Mouse (Mus musculus) CH12.LX (cell line): Measurements from ENCODE around the gene Gpr45. TPM values are rescaled to one million over a fixed set of nuclear protein-coding genes. Genes with fewer than 3 reads are reported as not detected.

ENCODE experiments used
- DNase-seq: peaks from one replicate; pipeline ENCODE4 v3.0.0-alpha.2; 2013; ENCODE audit errors: extremely low read depth
- H3K27ac ChIP-seq: 2 replicates; pipeline ENCODE4 v1.5.1; 2012; ENCODE audit warnings: low read depth, mild to moderate bottlenecking, control low read depth, moderate library complexity; ENCODE audit not compliant: insufficient read depth
- H3K27me3 ChIP-seq: replicated peaks from 2 replicates; pipeline ENCODE3; 2012; ENCODE audit warnings: inconsistent platforms
- H3K36me3 ChIP-seq, 2 experiments: replicated peaks in 1 of 2; 2 replicates each; pipeline versions ENCODE3 to v1.6.1; 2012; ENCODE audit warnings: inconsistent platforms in 1 of 2, low read length in 1 of 2, mild to moderate bottlenecking in 1 of 2, mixed read lengths in 1 of 2, moderate library complexity in 1 of 2; ENCODE audit not compliant: control insufficient read depth in 1 of 2, insufficient read depth in 1 of 2
- H3K4me1 ChIP-seq, 2 experiments: 2 replicates each; pipeline ENCODE4 v1.6.1; 2012; ENCODE audit warnings: inconsistent platforms in 1 of 2, moderate library complexity in 1 of 2; ENCODE audit not compliant: insufficient read depth in 2 of 2, control insufficient read depth in 1 of 2
- H3K4me2 ChIP-seq: 2 replicates; pipeline ENCODE4 v1.6.1; 2012; ENCODE audit warnings: low read depth, mild to moderate bottlenecking, control low read depth; ENCODE audit not compliant: poor library complexity, insufficient read depth, severe bottlenecking
- H3K4me3 ChIP-seq, 3 experiments: fragments of 150-350 bp in 1 of 3; sonication (generic) in 1 of 3; replicated peaks in 1 of 3; 2 replicates each; pipeline versions ENCODE3 to v1.5.1; 2011 to 2012; ENCODE audit warnings: low read depth in 2 of 3, low read length in 2 of 3, mild to moderate bottlenecking in 2 of 3, moderate library complexity in 2 of 3, control low read depth in 1 of 3, improper control_type of control experiment in 1 of 3, inconsistent platforms in 1 of 3, mixed read lengths in 1 of 3; ENCODE audit not compliant: poor library complexity in 1 of 3
- H3K79me2 ChIP-seq: replicated peaks from 2 replicates; pipeline ENCODE4 v1.6.1; 2012; ENCODE audit warnings: mild to moderate bottlenecking, moderate library complexity; ENCODE audit not compliant: control insufficient read depth, poor library complexity, insufficient read depth, severe bottlenecking; ENCODE audit errors: extremely low read depth
- H3K9ac ChIP-seq: 2 replicates; pipeline ENCODE4 v1.6.1; 2012; ENCODE audit warnings: low read depth, mild to moderate bottlenecking, control low read depth, moderate library complexity; ENCODE audit not compliant: insufficient read depth
- H3K9me3 ChIP-seq: replicated peaks from 2 replicates; pipeline ENCODE3; 2012; ENCODE audit warnings: low read length, inconsistent platforms, mixed read lengths
- CHD1 ChIP-seq: IDR thresholded peaks from 2 replicates; pipeline ENCODE4 v1.6.1; 2012; ENCODE audit warnings: low read depth, low read length, improper control_type of control experiment, inconsistent platforms
- CHD2 ChIP-seq: IDR thresholded peaks from 2 replicates; pipeline ENCODE4 v1.6.1; 2011; ENCODE audit warnings: low read length, improper control_type of control experiment
- CTCF ChIP-seq, 2 experiments: IDR thresholded peaks in 1 of 2; conservative IDR thresholded peaks in 1 of 2; 2 replicates each; pipeline ENCODE4 v1.5.1; 2011 to 2012; ENCODE audit warnings: low read depth in 2 of 2, low read length in 2 of 2, improper control_type of control experiment in 1 of 2, inconsistent platforms in 1 of 2, mild to moderate bottlenecking in 1 of 2, moderate library complexity in 1 of 2
- ELF1 ChIP-seq: IDR thresholded peaks from 2 replicates; pipeline ENCODE4 v1.6.1; 2014; ENCODE audit warnings: low read depth, mild to moderate bottlenecking, inconsistent platforms, low read length, improper control_type of control experiment
- ETS1 ChIP-seq: conservative IDR thresholded peaks from 2 replicates; pipeline ENCODE4 v1.6.1; 2012; ENCODE audit warnings: low read depth, mild to moderate bottlenecking, inconsistent platforms, low read length, improper control_type of control experiment, moderate library complexity
- GABPA ChIP-seq: IDR thresholded peaks from 2 replicates; pipeline ENCODE4 v1.6.1; 2012; ENCODE audit warnings: low read depth, low read length, improper control_type of control experiment, inconsistent platforms; ENCODE audit not compliant: insufficient replicate concordance
- HCFC1 ChIP-seq: IDR thresholded peaks from 2 replicates; pipeline ENCODE4 v1.6.1; 2012; ENCODE audit warnings: low read depth, mild to moderate bottlenecking, inconsistent platforms, low read length, improper control_type of control experiment
- IRF4 ChIP-seq: IDR thresholded peaks from 2 replicates; pipeline ENCODE4 v1.6.1; 2014; ENCODE audit warnings: low read depth, mild to moderate bottlenecking, inconsistent platforms, low read length, improper control_type of control experiment
- JUN ChIP-seq: IDR thresholded peaks from 2 replicates; pipeline ENCODE4 v1.6.1; 2011; ENCODE audit warnings: low read depth, mild to moderate bottlenecking, low read length, improper control_type of control experiment, moderate library complexity; ENCODE audit not compliant: insufficient read depth
- JUND ChIP-seq: conservative IDR thresholded peaks from 2 replicates; pipeline ENCODE4 v1.6.1; 2011; ENCODE audit warnings: low read depth, low read length, improper control_type of control experiment
- MAFK ChIP-seq: IDR thresholded peaks from 2 replicates; pipeline ENCODE4 v1.6.1; 2011; ENCODE audit warnings: low read length, improper control_type of control experiment; ENCODE audit not compliant: insufficient replicate concordance
- MAX ChIP-seq: IDR thresholded peaks from 2 replicates; pipeline ENCODE4 v1.6.1; 2011; ENCODE audit warnings: low read length, improper control_type of control experiment
- MAZ ChIP-seq: IDR thresholded peaks from 2 replicates; pipeline ENCODE4 v1.6.1; 2012; ENCODE audit warnings: low read depth, mild to moderate bottlenecking, inconsistent platforms, low read length, improper control_type of control experiment, moderate library complexity
- MXI1 ChIP-seq: IDR thresholded peaks from 2 replicates; pipeline ENCODE4 v1.6.1; 2011; ENCODE audit warnings: mild to moderate bottlenecking, low read depth, low read length, improper control_type of control experiment
- NRF1 ChIP-seq: IDR thresholded peaks from 2 replicates; pipeline ENCODE4 v1.6.1; 2014; ENCODE audit warnings: low read depth, mild to moderate bottlenecking, inconsistent platforms, low read length, improper control_type of control experiment, moderate library complexity
- POLR2A ChIP-seq: IDR thresholded peaks from 2 replicates; pipeline ENCODE4 v1.6.1; 2011; ENCODE audit warnings: low read depth, mild to moderate bottlenecking, improper control_type of control experiment, low read length
- RAD21 ChIP-seq: IDR thresholded peaks from 2 replicates; pipeline ENCODE4 v1.6.1; 2011; ENCODE audit warnings: low read depth, mild to moderate bottlenecking, low read length, improper control_type of control experiment, moderate library complexity
- SIN3A ChIP-seq: IDR thresholded peaks from 2 replicates; pipeline ENCODE4 v1.6.1; 2012; ENCODE audit warnings: low read length, improper control_type of control experiment, inconsistent platforms
- TBP ChIP-seq: conservative IDR thresholded peaks from 2 replicates; pipeline ENCODE4 v1.6.1; 2011; ENCODE audit warnings: low read depth, low read length, improper control_type of control experiment
- USF1 ChIP-seq: IDR thresholded peaks from 2 replicates; pipeline ENCODE4 v1.6.1; 2014; ENCODE audit warnings: low read depth, mild to moderate bottlenecking, inconsistent platforms, low read length, improper control_type of control experiment
- ZKSCAN1 ChIP-seq: IDR thresholded peaks from 2 replicates; pipeline ENCODE4 v1.6.1; 2012; ENCODE audit warnings: low read depth, inconsistent platforms, low read length, improper control_type of control experiment, borderline replicate concordance
- ZMIZ1 ChIP-seq: IDR thresholded peaks from 2 replicates; pipeline ENCODE4 v1.6.1; 2012; ENCODE audit warnings: low read depth, mild to moderate bottlenecking, inconsistent platforms, low read length, improper control_type of control experiment
- ZNF384 ChIP-seq: IDR thresholded peaks from 2 replicates; pipeline ENCODE4 v1.6.1; 2012; ENCODE audit warnings: low read depth, low read length, improper control_type of control experiment, inconsistent platforms
- dilution Hi-C: fragments of 300-500 bp; cut with MboI; formaldehyde crosslinking; loops from 2 replicates; pipeline ENCODE4 v1.14.3; 2020; ENCODE audit warnings: low sequenced_read_pairs; ENCODE audit not compliant: extremely low pct_unique_long_range_greater_than_20kb, extremely low pct_ligation_motif_present
- in situ Hi-C: fragments of 300-500 bp; cut with MboI; formaldehyde crosslinking; loops from 3 replicates; pipeline ENCODE4 v1.14.3; 2019; ENCODE audit warnings: low sequenced_read_pairs, low pct_ligation_motif_present, low pct_unique_long_range_greater_than_20kb, mixed read lengths
- polyA plus RNA-seq: library from polyadenylated mRNA; unstranded; fragments of >175 nt; gene quantifications from 2 replicates; pipeline ENCODE4 v1.2.1, GENCODE M21; 2012; ENCODE audit warnings: low read depth; ENCODE audit not compliant: insufficient read length
- total RNA-seq, 2 experiments: library from RNA; depleted of rRNA; stranded (reverse); fragments of 300-350 nt in 1 of 2; fragments of >200 nt in 1 of 2; gene quantifications; 2 replicates each; pipeline ENCODE4 v1.2.3; 2012 to 2014

The Gpr45 gene
- total and polyA plus RNA-seq, 3 experiments, result not detected

GRCm38 (mm10) chr1:42948486-42948885, 4.2 kb upstream of the Gpr45 start:
- in situ Hi-C loops (no loop called here), dilution Hi-C loops (no loop called here)
- no peak overlapping the region for H3K27ac ChIP-seq
- H3K4me1 ChIP-seq, result no peaks in the 10 kb centered on the region
- no peaks in the 10 kb centered on the region for H3K9me3 ChIP-seq
- TF ChIP-seq ZNF384 (no peak), GABPA (no peak), MXI1 (no peak), POLR2A (no peak), NRF1 (no peak), HCFC1 (no peak), TBP (no peak)
- no peak overlapping the region for H3K4me3 ChIP-seq
- no peak overlapping the region for H3K4me2 ChIP-seq
- no peaks in the 10 kb centered on the region for H3K79me2 ChIP-seq
- no peak overlapping the region for H3K9ac ChIP-seq
- DNase-seq, result no peak
- no peaks in the 10 kb centered on the region for H3K36me3 ChIP-seq
- no peaks in the 10 kb centered on the region for H3K27me3 ChIP-seq

DNA sequence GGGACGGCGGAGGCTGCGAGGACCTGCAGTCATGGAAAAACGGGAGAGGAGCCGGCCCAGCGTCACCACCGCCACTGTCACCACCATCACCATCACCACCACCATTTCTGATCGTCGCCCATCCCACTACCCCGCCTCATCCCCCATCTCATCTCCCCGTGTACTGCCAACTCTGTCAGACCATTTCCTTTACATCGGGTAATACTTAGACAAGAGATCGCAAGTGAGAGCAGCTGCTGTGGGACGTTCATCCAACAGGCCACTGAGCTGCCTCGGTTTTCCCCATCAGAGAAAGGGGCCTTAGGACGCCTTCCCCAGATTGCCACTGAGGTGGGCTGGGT, 780 bp downstream of the Gpr45 start:
- H3K27ac ChIP-seq, result no peak overlapping the region
- H3K4me2 ChIP-seq, result no peak overlapping the region
- H3K9me3 ChIP-seq, result no peaks in the 10 kb centered on the region
- no peaks in the 10 kb centered on the region for H3K36me3 ChIP-seq
- H3K4me3 ChIP-seq, result no peak overlapping the region
- no peak for DNase-seq
- no peaks in the 10 kb centered on the region for H3K79me2 ChIP-seq
- no peaks in the 10 kb centered on the region for H3K27me3 ChIP-seq
- in situ Hi-C loops (no loop called here), dilution Hi-C loops (no loop called here)
- H3K4me1 ChIP-seq, result no peaks in the 10 kb centered on the region
- H3K9ac ChIP-seq, result no peak overlapping the region
- TF ChIP-seq JUND, result no peak
- TF ChIP-seq IRF4, result no peak
- no peak for TF ChIP-seq ZNF384
- TF ChIP-seq ZKSCAN1, result no peak
- TF ChIP-seq POLR2A, result no peak
- no peak for TF ChIP-seq MAZ
- TF ChIP-seq ZMIZ1, result no peak
- no peak for TF ChIP-seq ELF1
- TF ChIP-seq SIN3A, result no peak
- no peak for TF ChIP-seq RAD21
- TF ChIP-seq USF1, result no peak

DNA sequence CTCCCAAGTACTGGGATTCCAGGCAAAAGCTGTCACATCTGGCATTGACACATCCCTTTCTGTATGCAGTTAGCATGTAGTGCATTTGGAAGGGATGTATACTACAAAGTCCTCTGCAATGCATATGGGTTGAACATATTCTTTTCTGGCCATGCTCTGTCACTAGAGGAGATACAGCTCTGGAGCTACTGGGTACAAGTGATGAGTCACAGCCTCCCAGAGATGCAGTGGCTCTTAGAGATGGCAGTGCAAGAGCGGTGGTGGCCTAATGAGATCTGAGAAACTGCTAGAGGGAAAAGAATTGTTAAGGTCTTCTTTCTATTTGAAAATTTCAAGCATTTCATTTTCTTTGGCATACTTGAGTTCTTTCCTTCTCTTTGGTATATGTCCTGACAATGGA, 4.2 kb downstream of the Gpr45 start:
- DNase-seq, result no peak
- Histone ChIP-seq H3K79me2 (no peaks in the 10 kb centered on the region), H3K27me3 (no peaks in the 10 kb centered on the region), H3K36me3 (no peaks in the 10 kb centered on the region), H3K9me3 (no peaks in the 10 kb centered on the region), H3K4me2 (no peak overlapping the region), H3K4me3 (no peak overlapping the region), H3K9ac (no peak overlapping the region), H3K4me1 (no peaks in the 10 kb centered on the region), H3K27ac (no peak overlapping the region)
- dilution Hi-C loops (no loop called here), in situ Hi-C loops (no loop called here)
- TF ChIP-seq JUND, result no peak
- TF ChIP-seq USF1, result no peak
- TF ChIP-seq ZMIZ1, result no peak
- no peak for TF ChIP-seq CTCF (conservative IDR thresholded peaks at IDR 0.05 in 1 of 2, IDR thresholded peaks at IDR 0.05 in 1 of 2; ENCODE audit: low read depth in 2 of 2, low read length in 2 of 2)
- TF ChIP-seq CHD2, result no peak
- no peak for TF ChIP-seq MAX
- TF ChIP-seq ETS1, result no peak
- TF ChIP-seq JUN, result no peak
- TF ChIP-seq ZKSCAN1, result no peak
- no peak for TF ChIP-seq MAFK
- TF ChIP-seq NRF1, result no peak
- no peak for TF ChIP-seq CHD1
